Comparison of ENCODE assay signal across 17 mouse cellular contexts in the genomic region with DNA sequence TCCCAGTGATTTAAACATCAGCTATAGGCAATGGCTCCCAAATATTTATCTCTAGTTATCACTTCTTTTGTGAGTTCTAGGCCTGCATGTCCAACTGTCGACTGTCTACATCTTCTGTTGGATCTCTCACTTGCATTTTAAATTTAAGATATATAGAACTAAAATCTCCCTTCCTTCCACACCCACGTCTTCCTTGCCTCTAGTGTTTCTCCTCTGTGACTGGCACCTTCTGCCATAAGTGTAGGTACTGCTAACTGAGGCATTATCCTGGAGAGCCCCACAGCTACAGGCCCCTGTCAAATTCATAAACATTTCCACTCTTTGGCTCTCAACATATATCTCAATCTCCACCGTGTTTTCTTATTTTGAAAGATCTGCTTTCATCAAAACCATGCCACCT.
"Had no signal": no experiment of that assay in that cellular context is flagged by ENCODE, and none has a peak within 500 bp of the region (broad histone marks: within the 10 kb centered on the region; RNA-seq: fewer than 3 reads in every experiment).

No protein-coding gene starts in this region.

- ATAC-seq: liver, embryonic 12.5 days; liver, postnatal 0 days; lung, postnatal 0 days; midbrain, embryonic 13.5 days; midbrain, embryonic 15.5 days; midbrain, embryonic 16.5 days had no signal

- DNase-seq: left cerebral cortex, postnatal 4 days; liver; liver, embryonic 13.5 days; liver, postnatal 0 days; lung, adult 18-20 months; lung, adult 2 months; lung, embryonic 14.5 days; lung, postnatal 10 days; lung, postnatal 14 days; lung, postnatal 36 days; lung, postnatal 4 days; midbrain, embryonic 14.5 days had no signal
